In the genomic region with DNA sequence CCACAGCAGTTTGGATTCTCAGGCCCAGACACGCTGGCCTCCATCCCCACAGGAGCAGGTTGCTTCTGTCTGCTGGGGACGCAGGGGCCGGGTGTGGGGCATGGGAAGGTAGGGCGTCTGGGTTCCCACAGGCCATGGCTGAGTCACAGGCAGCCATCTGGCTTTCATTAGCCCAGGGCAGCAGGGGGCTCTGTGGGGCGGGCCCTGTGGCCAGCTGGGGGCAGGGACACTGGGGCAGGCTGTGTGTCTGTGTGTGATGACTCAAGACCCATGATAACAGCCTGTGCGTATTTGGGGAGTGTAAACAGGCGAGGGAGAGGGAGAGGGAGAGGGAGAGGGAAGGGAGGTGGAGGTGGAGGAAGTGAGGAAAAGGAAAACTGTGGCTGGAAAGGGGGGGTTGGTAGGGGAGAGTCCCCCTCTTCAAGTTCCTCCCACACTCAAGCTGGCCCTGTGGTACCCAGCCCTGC, we compare ENCODE assay signal across 8 mouse cellular contexts. TPM values are rescaled to one million over a fixed set of nuclear protein-coding genes. Genes with fewer than 3 reads are reported as not detected.
DNase-seq lines count a peak whose midpoint lies in the region; ATAC-seq and TF ChIP-seq lines count a peak whose summit lies in the region.

No protein-coding gene starts in this region.

- H3K4me2 ChIP-seq in limb, embryonic 12.5 days = peak overlapping the region; percentile 15; the same call in 1 of the 2 replicates

- H3K27ac ChIP-seq in heart, embryonic 10.5 days = peak overlapping the region; percentile 87
- peak overlapping the region; percentile 79 for H3K27ac ChIP-seq in limb, embryonic 12.5 days
- peak overlapping the region; percentile 71 for H3K27ac ChIP-seq in olfactory bulb, adult 2 months (ENCODE audit: insufficient read depth, low read depth, low read length)

- H3K4me1 ChIP-seq in heart, embryonic 10.5 days = peaks cover 55% of the 10 kb centered on the region
- H3K4me1 ChIP-seq in limb, embryonic 12.5 days (replicated peaks) = peaks cover 50% of the 10 kb centered on the region
- peaks cover 45% of the 10 kb centered on the region for H3K4me1 ChIP-seq in olfactory bulb, adult 2 months (ENCODE audit: control insufficient read depth, insufficient read depth, low read length)

- peak; percentile 6; the same call in 1 of the 2 replicates for ATAC-seq in limb, embryonic 12.5 days (ENCODE audit: insufficient number of reproducible peaks, insufficient read depth, low FRiP score, low TSS enrichment, low read depth)

- peaks cover 42% of the 10 kb centered on the region for H3K36me3 ChIP-seq in heart, embryonic 10.5 days
- H3K36me3 ChIP-seq in limb, embryonic 12.5 days = peaks cover 49% of the 10 kb centered on the region

- WGBS in heart, embryonic 10.5 days = 6% methylated on average over 7 of the region's 7 CpGs
- 5% methylated on average over 7 of the region's 7 CpGs for WGBS in limb, embryonic 12.5 days
- 20% methylated on average over 7 of the region's 7 CpGs for WGBS in olfactory bulb, adult 2 months

- TF ChIP-seq CTCF in olfactory bulb, adult 2 months (IDR thresholded peaks at IDR 0.05; ENCODE audit: insufficient read depth, low read depth, low read length) = no peak

- no peak for TF ChIP-seq POLR2A in olfactory bulb, adult 2 months (IDR thresholded peaks at IDR 0.05; ENCODE audit: insufficient read depth, low read depth, low read length)

- H3K9ac ChIP-seq in limb, embryonic 12.5 days (replicated peaks) = peak overlapping the region; percentile 51

- DNase-seq in right cerebral cortex, adult 18-20 months = peak; percentile 76
- no peak for DNase-seq in right cerebral cortex, postnatal 4 days
- peak; percentile 73 to 84 for DNase-seq in cerebellum, postnatal 10 days
- peak; percentile 90 for DNase-seq in heart, embryonic 10.5 days (ENCODE audit: low spot score)
- DNase-seq in spleen, postnatal 10 days (ENCODE audit: low spot score in 2 of 2) = no peak
- DNase-seq in spleen, adult 12 weeks (ENCODE audit: low spot score) = no peak

- no peak overlapping the region; the same call in 1 of the 2 replicates for H3K4me3 ChIP-seq in heart, embryonic 10.5 days
- no peak overlapping the region for H3K4me3 ChIP-seq in limb, embryonic 12.5 days (replicated peaks)
- no peak overlapping the region for H3K4me3 ChIP-seq in olfactory bulb, adult 2 months (ENCODE audit: insufficient read depth, low read depth, low read length)

- no peaks in the 10 kb centered on the region for H3K9me3 ChIP-seq in heart, embryonic 10.5 days
- H3K9me3 ChIP-seq in limb, embryonic 12.5 days = no peaks in the 10 kb centered on the region

- no peaks in the 10 kb centered on the region for H3K27me3 ChIP-seq in heart, embryonic 10.5 days (ENCODE audit: insufficient read depth, poor library complexity, severe bottlenecking)
- H3K27me3 ChIP-seq in limb, embryonic 12.5 days = 0 out of 2 replicates have a peak, but pooled peaks cover 3% of the 10 kb centered on the region

RNA-seq across cellular contexts. Expression of gene Ccdc97, which starts 7.1 kb away (rescaled TPM):
- polyA plus RNA-seq in heart, embryonic 10.5 days (2016; fragmentation: Nextera tagmentation; extraction: Ambion mirVana) = 30.1 and 30.2 TPM in 2 replicates
- polyA plus RNA-seq in limb, embryonic 12.5 days (2016; fragmentation: Nextera tagmentation; extraction: Ambion mirVana) = 20.6 and 23.6 TPM in 2 replicates
- not detected in 2 replicates for polyA plus RNA-seq in olfactory bulb, adult 2 months (2012; ENCODE audit: insufficient read depth, insufficient read length, low replicate concordance, missing spikeins)

RNA-seq across cellular contexts. Expression of gene Tgfb1, which starts 25.0 kb away (rescaled TPM):
- 4.1 and 4.8 TPM in 2 replicates for polyA plus RNA-seq in heart, embryonic 10.5 days (2016; fragmentation: Nextera tagmentation; extraction: Ambion mirVana)
- 1.6 and 2.2 TPM in 2 replicates for polyA plus RNA-seq in limb, embryonic 12.5 days (2016; fragmentation: Nextera tagmentation; extraction: Ambion mirVana)
- not detected in 2 replicates for polyA plus RNA-seq in olfactory bulb, adult 2 months (2012; ENCODE audit: insufficient read depth, insufficient read length, low replicate concordance, missing spikeins)

RNA-seq across cellular contexts. Expression of gene B9d2, which starts 31.2 kb away (rescaled TPM):
- polyA plus RNA-seq in heart, embryonic 10.5 days (2016; fragmentation: Nextera tagmentation; extraction: Ambion mirVana) = 34.2 and 35.8 TPM in 2 replicates
- 30.4 and 30.5 TPM in 2 replicates for polyA plus RNA-seq in limb, embryonic 12.5 days (2016; fragmentation: Nextera tagmentation; extraction: Ambion mirVana)
- not detected in 2 replicates for polyA plus RNA-seq in olfactory bulb, adult 2 months (2012; ENCODE audit: insufficient read depth, insufficient read length, low replicate concordance, missing spikeins)

RNA-seq across cellular contexts. Expression of gene Tmem91, which starts 36.8 kb away (rescaled TPM):
- polyA plus RNA-seq in heart, embryonic 10.5 days (2016; fragmentation: Nextera tagmentation; extraction: Ambion mirVana) = 1.1 and 1.9 TPM in 2 replicates
- polyA plus RNA-seq in limb, embryonic 12.5 days (2016; fragmentation: Nextera tagmentation; extraction: Ambion mirVana) = 2.7 and 3.1 TPM in 2 replicates
- polyA plus RNA-seq in olfactory bulb, adult 2 months (2012; ENCODE audit: insufficient read depth, insufficient read length, low replicate concordance, missing spikeins) = not detected in 2 replicates

RNA-seq across cellular contexts. Expression of gene Hnrnpul1, which starts 42.8 kb away (rescaled TPM):
- polyA plus RNA-seq in heart, embryonic 10.5 days (2016; fragmentation: Nextera tagmentation; extraction: Ambion mirVana) = 45.3 and 54.6 TPM in 2 replicates
- polyA plus RNA-seq in limb, embryonic 12.5 days (2016; fragmentation: Nextera tagmentation; extraction: Ambion mirVana) = 67.6 and 75.0 TPM in 2 replicates
- 160 TPM in 1 of 2 replicates, not detected in the other for polyA plus RNA-seq in olfactory bulb, adult 2 months (2012; ENCODE audit: insufficient read depth, insufficient read length, low replicate concordance, missing spikeins)

Comparison
In these comparisons a context has a peak if more than half of its experiments do, and no peak if none do; other contexts are left out.
1. DNase-seq: peak in right cerebral cortex, adult 18-20 months (single experiment), cerebellum, postnatal 10 days (2 of 2) and heart, embryonic 10.5 days (single experiment); none in right cerebral cortex, postnatal 4 days (single experiment), spleen, postnatal 10 days (0 of 2) and spleen, adult 12 weeks (single experiment).
2. RNA of gene B9d2, which starts 31.2 kb away (polyA plus RNA-seq): 34.2 to 35.8 TPM in heart, embryonic 10.5 days and 30.4 to 30.5 TPM in limb, embryonic 12.5 days; not detected in olfactory bulb, adult 2 months; every median in the first group is over 10 times any median in the second.
3. Peak in every context shown above with its lines, with median percentiles within 50 percentile points of each other: H3K27ac ChIP-seq.